Mouse (Mus musculus) embryonic fibroblast, embryonic 13.5 days (primary cell): ENCODE results near the gene Gm38655.

ENCODE experiments used
- CTCF ChIP-seq: IDR thresholded peaks from 2 replicates; pipeline ENCODE4 v1.5.1; 2011; ENCODE audit warnings: mild to moderate bottlenecking, control low read depth, low read length, moderate library complexity, borderline replicate concordance; ENCODE audit not compliant: insufficient read depth
- POLR2A ChIP-seq: IDR thresholded peaks from 2 replicates; pipeline ENCODE4 v1.6.1; 2011; ENCODE audit warnings: low read depth, mild to moderate bottlenecking, control low read depth, low read length, moderate library complexity

DNA sequence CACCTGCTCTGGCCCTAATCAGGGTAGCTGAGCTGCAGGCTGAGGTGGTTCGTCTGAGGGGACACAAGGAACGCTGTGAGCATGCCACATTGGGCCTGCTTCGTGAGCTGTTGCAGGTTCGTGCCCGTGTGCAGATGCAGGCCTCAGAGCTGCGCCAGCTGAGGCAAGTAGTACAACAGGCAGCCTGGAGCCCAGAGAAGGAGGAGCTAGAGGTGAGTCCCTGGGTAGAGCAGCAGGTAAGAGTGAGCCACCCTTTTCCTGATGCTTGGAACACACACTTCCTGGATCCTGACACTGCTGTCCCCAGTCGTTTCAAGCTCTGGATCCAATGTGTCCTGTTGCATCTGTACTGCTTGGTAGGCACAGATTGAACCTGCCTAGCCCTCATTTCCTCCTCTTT, 11.9 kb downstream of the Gm38655 start:
- no peak for TF ChIP-seq CTCF
- TF ChIP-seq POLR2A = no peak
